Mouse (Mus musculus) right cerebral cortex, postnatal 36 days (tissue): ENCODE results near the gene Hist1h2bg.

Experiments
- DNase-seq, 2 experiments: peaks; one replicate each; pipeline ENCODE4 v3.0.0; 2022; ENCODE audit warnings: low spot score in 2 of 2, mixed read lengths in 1 of 2

Gene Hist1h2bg

GRCm38 (mm10) chr13:23611638-23612037 is 40.4 kb downstream of the Hist1h2bg start:
- DNase-seq: no peak

- no peak for DNase-seq
These were observed 49.0 kb downstream of the Hist1h2bg start for GRCm38 (mm10) chr13:23620056-23620732.

- peak; percentile 57 to 83 for DNase-seq
These were observed 49.7 kb downstream of the Hist1h2bg start, which contains the start of gene Hist1h2be for GRCm38 (mm10) chr13:23620733-23621531. Hist1h2be (minus strand) TSS chr13:23621124.
